Mouse (Mus musculus) myocyte (in vitro differentiated cells): ENCODE measurements around the gene Bbs4.

Source experiments
- CEBPB ChIP-seq: IDR thresholded peaks from 2 replicates; pipeline ENCODE4 v1.6.1; 2011; ENCODE audit warnings: mild to moderate bottlenecking, moderate library complexity; ENCODE audit not compliant: poor library complexity, insufficient read depth, severe bottlenecking
- E2F4 ChIP-seq: IDR thresholded peaks from one replicate; pipeline ENCODE4 v1.6.1; 2011; ENCODE audit warnings: mild to moderate bottlenecking, control low read depth, moderate library complexity; ENCODE audit not compliant: insufficient read depth
- MYOD1 ChIP-seq, 3 experiments: IDR thresholded peaks; one replicate each; pipeline ENCODE4 v1.6.1; 2011; ENCODE audit warnings: control low read depth in 2 of 3, low read depth in 2 of 3, mild to moderate bottlenecking in 2 of 3, moderate library complexity in 1 of 3; ENCODE audit not compliant: insufficient read length in 2 of 3, control insufficient read depth in 1 of 3
- POLR2A ChIP-seq: IDR thresholded peaks from one replicate; pipeline ENCODE4 v1.6.1; 2011; ENCODE audit warnings: low read depth, mild to moderate bottlenecking, control low read depth, moderate library complexity; ENCODE audit not compliant: insufficient read length
- REST ChIP-seq: IDR thresholded peaks from one replicate; pipeline ENCODE4 v1.6.1; 2011; ENCODE audit warnings: mild to moderate bottlenecking, control low read depth, moderate library complexity; ENCODE audit not compliant: insufficient read depth, insufficient read length
- TCF3 ChIP-seq: IDR thresholded peaks from one replicate; pipeline ENCODE4 v1.6.1; 2011; ENCODE audit warnings: low read depth, control low read depth; ENCODE audit not compliant: insufficient read length
- USF1 ChIP-seq: IDR thresholded peaks from one replicate; pipeline ENCODE4 v1.6.1; 2011; ENCODE audit warnings: low read depth, mild to moderate bottlenecking, control low read depth, moderate library complexity

GRCm38 (mm10) chr9:59289529-59290115, 63.7 kb downstream of the Bbs4 start:
- TF ChIP-seq POLR2A: no peak
- no peak for TF ChIP-seq USF1
- no peak for TF ChIP-seq TCF3
- TF ChIP-seq REST: no peak
- TF ChIP-seq MYOD1 (IDR thresholded peaks at IDR 0.05; ENCODE audit: control insufficient read depth in 1 of 3, insufficient read length in 2 of 3, low read depth in 2 of 3): no peak
- TF ChIP-seq E2F4: no peak
- TF ChIP-seq CEBPB: no peak
